Mouse (Mus musculus): ENCODE measurements around the gene Ppp1r15b. TPM values are rescaled to one million over a fixed set of nuclear protein-coding genes. Genes with fewer than 3 reads are reported as not detected.
A peak's percentile ranks its signal among the peaks of the same experiment; 100 is the strongest.

The Ppp1r15b gene
- total RNA-seq, 2 experiments from 2014 or later: 73.9 to 116 TPM

DNA sequence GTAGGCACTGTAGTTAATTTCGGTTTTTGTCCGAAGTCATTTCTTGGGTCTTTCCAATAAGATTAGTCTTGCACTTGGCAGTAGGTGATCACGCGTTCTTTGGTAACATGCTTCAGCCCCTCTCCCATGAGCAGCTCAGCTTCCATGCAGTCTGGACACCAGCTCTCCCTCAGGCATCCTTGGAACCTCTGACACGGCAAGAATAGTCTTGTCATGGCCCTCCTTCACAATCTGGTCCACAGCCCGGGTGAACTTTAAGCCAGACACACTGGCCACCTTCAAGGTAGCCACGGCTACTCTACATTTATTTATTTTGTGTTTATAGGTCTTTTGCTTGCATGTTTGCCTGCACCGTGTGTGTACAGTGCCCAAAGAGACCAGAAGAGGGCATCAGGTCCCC is 17.2 kb downstream of the Ppp1r15b start:
- no peak for ATAC-seq (replicated peaks; ENCODE audit: low FRiP score, low TSS enrichment, poor library complexity, severe bottlenecking)

DNA sequence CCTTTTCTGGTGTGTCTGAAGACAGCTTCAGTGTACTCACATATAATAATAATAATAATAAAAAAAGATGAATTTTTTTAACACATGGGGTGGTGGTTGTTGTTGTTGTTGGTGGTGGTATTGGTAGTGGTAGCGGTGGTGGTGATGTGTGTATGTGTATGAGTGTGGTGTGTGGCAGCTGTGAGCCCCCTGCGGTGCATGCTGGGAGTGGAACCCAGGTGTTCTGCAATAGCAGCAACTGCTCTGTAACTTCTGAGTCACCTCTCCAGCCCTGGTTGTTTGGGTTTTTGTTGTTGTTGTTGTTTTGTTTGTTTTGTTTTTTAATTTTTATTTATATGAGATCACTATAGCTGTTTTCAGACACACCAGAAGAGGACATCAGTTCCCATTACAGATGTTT is 19.6 kb downstream of the Ppp1r15b start:
- ATAC-seq (replicated peaks; ENCODE audit: low FRiP score, low TSS enrichment, poor library complexity, severe bottlenecking): no peak

DNA sequence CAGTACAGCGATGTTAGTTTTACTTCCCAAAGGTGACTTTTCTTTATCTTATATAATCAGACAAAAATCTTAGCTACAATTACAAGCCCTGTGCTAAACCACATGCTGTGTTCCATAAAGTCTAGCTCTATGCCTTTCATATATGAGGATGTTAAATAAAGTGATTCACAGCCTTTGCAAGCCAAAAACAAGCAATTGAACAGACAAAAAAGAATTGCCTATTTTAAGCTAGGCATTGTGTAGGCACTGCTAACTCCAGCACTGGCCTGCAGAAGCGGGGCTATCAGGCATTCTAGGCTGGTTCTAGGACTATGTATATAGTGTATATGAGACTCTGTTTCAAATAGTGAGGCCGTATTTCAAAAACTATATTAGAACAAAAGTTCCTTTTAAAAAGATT is 21.3 kb downstream of the Ppp1r15b start:
- ATAC-seq (replicated peaks; ENCODE audit: low FRiP score, low TSS enrichment, poor library complexity, severe bottlenecking): no peak

DNA sequence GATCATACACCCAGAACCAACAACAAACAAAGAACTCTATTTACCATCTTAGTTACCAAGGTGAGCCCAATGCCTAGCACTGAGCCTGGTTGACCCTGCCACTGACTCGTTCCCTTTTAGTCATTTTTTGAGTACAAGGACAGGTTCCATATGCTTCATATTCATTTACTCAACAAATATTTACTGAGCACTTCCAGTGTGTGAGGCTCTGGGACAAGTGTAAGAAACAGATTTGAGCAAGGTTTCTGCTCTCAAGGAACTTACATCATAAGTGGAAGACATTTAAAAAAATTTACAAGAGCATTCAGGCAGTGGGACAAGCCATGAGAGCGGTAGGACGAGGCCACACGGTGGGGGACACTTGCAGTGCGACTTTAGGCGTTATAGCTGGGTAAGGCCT is 24.3 kb downstream of the Ppp1r15b start:
- no peak for ATAC-seq (replicated peaks; ENCODE audit: low FRiP score, low TSS enrichment, poor library complexity, severe bottlenecking)

DNA sequence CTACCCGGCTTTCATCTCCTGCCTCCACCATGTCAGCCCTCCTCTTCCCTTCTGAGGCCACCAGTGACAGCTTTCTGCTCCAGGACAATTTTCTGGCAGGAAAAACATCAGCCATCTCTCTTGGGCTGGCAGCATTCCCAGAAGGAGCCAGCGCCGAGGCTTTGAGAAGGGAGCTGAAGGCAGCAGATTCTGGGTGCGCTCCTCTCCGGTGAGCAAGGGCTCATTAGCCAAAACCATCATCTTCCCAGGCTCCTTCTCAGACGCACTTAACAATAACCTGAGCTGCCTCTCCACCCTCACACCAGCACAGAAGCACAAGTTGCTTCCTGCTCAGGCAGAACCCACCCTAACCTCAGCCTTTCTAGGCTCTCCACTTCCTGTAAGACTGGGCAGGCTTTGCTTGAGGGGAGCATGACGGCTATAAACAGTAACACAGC is 28.2 kb downstream of the Ppp1r15b start:
- ATAC-seq (replicated peaks; ENCODE audit: low FRiP score, low TSS enrichment, poor library complexity, severe bottlenecking): 0 out of 2 replicates have a peak, but pooled peaks have one; percentile 17

DNA sequence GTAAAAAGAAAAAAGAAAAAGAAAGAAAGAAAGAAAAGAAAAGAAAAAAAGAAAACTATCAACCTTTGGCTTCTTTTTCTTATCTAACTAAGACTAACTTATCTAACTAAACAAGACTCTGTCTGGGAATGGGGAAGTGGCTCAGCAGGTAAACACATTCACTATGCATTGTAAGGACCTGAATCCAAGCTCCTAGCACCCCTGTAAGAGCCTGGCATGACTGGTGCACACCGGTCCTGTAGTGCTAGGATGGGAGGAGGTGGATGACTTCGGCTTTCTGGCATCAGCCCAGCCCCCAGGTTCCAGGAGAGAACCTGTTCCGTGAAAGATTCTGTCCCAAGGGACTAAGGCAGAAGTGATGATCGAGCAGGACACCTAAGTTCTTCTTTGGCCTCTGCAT is 30.6 kb downstream of the Ppp1r15b start:
- no peak for ATAC-seq (replicated peaks; ENCODE audit: low FRiP score, low TSS enrichment, poor library complexity, severe bottlenecking)

DNA sequence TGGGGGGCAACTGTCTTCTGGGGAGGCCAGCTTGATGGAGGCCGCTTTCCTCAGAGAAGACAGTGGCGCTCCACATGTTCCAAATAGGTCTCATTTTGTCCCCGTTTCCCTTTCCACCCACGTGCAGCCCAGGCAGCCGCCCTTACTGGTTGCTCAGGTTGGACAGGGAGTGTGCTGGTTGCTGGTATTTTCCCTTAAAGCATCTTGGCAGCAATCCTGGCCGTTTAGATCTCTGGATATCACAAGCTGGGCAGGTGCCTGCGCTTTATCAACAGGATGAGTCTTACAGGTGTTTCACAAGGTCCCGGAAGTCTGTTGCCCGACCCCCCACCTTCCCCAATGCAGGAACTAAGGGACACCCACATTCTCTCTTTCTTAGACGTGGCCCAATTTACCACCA is 31.1 kb downstream of the Ppp1r15b start:
- no peak for ATAC-seq (replicated peaks; ENCODE audit: low FRiP score, low TSS enrichment, poor library complexity, severe bottlenecking)

DNA sequence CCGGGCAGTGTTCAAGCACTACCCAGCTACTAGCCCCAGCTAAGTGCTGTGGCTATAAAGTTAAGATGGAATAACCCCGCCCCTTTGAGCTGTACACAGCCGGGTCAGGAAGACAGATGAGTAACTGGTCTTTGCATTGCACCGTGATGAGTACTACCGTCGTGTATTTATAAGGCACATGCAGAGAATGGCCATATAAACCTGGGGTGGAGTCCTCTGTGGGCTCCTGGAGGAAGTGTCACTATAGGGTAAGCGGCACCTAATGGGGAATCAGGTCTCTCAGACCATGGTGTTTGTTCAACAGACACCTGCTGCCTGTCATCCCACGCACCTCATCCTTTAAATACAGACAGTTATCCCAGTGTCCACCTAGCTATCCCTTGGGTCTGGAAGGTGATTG is 32.0 kb downstream of the Ppp1r15b start:
- ATAC-seq (replicated peaks; ENCODE audit: low FRiP score, low TSS enrichment, poor library complexity, severe bottlenecking): no peak

DNA sequence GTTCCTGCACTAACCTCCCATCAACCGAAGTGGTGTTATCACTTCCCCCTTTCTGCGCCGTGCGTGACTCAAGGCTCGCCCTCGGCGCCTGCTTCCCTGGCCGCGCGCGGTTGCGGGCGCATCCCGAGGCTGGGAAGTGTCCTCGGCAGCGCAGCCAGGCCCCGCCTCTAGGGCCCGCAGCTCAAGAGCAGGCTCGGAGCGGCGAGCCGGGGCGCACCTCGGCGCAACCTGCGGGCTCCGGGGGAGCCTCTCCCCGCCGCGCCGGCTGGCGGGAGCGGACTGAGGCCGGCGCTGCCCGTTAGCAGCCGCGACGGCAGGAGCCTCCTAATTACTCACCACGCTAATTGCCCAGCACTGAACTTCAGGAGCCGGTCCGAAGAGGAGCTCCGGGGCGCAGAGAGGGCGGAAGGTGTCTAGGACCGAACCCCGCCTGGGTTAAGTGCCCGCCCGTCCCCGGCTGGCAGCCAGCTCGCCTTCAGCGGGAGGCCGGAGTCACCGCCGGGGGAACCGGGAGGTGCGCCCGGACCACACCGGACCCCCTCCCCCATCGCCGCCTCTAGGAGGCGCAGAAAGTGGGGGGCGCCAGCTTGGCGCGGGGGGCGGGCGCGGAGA is 33.0 kb downstream of the Ppp1r15b start, which contains the start of gene Plekha6:
Plekha6 (plus strand) TSS at position 391 of the 612 bp plus-strand sequence.
- ATAC-seq (replicated peaks; ENCODE audit: low FRiP score, low TSS enrichment, poor library complexity, severe bottlenecking): no peak

DNA sequence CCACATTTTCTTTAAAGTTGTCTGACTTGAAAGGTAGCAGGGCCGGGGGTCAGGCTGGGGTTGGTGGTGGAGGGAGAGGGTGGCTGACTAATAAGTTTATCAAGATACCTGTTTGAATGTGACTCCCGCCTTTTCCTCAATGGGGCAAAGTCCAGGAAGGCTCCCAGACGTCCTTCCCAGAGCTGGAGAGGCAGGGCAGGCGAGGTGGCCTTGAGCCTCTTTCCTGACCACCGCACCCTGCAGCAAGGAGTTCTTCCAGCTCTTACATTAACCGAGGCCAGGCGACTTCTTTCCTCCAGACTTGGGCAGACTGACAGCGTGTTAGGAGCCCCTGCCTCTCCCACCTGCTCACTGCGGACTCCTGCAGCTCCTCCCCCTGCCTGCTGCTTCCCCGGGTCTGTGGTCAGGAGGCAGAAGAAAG is 33.7 kb downstream of the Ppp1r15b start:
- no peak for ATAC-seq (replicated peaks; ENCODE audit: low FRiP score, low TSS enrichment, poor library complexity, severe bottlenecking)

DNA sequence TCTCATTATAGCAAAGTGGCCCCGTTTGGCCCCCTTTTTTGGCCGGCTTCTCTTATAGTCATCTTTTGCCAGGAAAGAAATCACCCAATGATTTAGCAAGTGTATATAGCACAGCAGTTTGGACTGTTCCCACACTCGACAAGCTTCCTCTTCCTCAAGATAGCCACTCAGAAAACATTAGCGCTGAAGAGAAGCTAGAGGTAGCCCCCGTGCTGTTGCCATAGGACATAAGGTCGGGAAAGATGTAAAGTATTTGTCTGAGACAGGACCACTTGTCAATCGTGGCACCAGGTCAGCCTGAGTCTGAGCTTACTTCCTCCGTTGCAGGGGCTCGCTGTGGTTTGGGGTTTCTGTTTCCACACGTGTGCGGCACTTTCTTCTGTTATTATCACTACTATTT is 34.2 kb downstream of the Ppp1r15b start:
- no peak for ATAC-seq (replicated peaks; ENCODE audit: low FRiP score, low TSS enrichment, poor library complexity, severe bottlenecking)

DNA sequence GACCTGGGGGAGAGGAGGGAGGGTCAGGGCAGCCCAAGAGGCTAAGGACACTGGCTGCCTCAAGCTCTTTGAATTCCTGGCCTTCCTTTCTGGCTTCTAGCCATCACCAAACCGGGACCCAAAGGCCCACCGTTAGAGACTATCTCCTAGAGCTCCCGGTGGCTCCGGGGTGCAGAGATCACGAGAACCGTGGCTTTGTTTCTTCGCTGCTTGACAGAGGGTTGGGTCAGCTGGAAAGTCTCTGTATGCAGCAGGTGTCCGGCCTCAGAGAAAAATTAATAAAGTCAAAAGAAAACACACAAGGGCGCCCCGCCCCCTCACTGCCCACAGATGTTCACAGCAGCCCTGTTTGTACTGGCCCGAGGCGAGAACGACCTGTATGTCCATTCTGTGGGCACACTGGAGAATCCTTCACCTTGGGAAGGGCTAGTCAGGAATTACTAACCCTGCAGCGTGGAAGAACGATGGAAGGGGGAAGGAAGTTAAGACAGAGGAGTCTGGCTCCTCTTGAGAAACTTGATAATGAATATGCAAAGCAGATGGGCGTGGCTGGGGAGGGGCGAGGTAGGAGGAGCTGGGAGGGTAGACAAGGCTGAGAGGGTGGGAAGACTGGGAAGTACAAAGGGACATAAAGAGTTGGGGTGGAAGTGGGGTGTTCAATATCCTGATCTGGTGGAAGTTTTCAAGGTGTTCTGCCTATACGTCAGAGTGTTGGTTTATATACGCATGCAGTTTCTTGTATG is 37.5 kb downstream of the Ppp1r15b start:
- ATAC-seq (replicated peaks; ENCODE audit: low FRiP score, low TSS enrichment, poor library complexity, severe bottlenecking): no peak

DNA sequence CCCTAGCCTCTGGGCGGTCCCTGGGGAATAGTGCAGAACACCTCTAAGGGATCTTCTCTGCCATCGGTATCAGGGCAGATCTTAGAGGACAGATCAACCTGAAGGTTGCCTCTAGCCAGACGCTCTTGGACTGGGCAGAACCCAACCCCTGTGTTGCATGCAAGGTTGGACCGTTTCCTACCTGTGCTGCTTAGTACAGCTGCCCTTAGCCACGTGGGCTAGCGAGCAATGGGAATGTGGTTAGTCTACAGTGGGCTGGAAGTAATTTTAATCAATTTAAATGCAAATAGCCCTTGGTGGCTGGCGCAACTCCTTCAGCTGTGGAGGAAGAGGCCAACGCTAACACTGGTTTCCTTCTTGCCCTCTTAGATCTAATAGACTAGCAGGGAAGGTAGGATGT is 39.3 kb downstream of the Ppp1r15b start:
- ATAC-seq (replicated peaks; ENCODE audit: low FRiP score, low TSS enrichment, poor library complexity, severe bottlenecking): no peak

DNA sequence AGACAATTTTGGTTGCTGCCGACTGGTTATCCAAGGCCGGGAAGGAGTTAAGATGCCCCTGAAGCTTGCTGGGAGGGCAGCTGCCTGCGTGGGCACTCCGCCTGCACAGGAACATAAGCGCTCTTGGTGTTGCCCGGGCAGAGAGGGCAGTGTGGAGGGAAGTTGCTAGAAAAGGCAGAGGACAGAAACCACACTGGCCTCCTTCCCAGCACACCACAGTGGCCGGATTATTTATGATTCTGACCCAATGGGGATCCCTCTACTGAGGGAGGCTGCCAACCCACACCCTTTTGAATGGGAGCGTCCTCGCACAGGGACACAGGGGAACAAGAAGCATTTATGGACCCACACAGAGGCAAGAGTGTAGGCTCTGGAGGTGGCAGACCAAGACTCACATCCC is 40.4 kb downstream of the Ppp1r15b start:
- no peak for ATAC-seq (replicated peaks; ENCODE audit: low FRiP score, low TSS enrichment, poor library complexity, severe bottlenecking)

DNA sequence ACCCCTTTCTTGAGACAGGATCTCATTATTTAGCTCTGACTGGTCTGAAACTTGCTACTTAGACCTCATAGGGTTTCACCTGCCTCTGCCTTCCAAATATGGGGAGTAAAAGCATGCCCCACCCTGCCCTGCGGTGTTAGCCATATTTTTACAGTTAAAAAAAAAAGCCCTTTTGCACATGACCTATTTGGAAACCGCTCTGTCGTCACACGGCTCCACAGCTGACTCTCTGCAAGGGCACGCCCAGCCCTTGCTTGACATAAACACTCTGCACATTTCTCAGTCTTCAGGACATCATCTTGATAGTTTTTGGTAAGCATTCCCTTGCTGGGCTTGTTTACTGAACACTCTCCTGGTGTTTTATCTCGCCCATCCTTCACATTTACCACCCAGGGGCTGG is 44.2 kb downstream of the Ppp1r15b start:
- no peak for ATAC-seq (replicated peaks; ENCODE audit: low FRiP score, low TSS enrichment, poor library complexity, severe bottlenecking)

DNA sequence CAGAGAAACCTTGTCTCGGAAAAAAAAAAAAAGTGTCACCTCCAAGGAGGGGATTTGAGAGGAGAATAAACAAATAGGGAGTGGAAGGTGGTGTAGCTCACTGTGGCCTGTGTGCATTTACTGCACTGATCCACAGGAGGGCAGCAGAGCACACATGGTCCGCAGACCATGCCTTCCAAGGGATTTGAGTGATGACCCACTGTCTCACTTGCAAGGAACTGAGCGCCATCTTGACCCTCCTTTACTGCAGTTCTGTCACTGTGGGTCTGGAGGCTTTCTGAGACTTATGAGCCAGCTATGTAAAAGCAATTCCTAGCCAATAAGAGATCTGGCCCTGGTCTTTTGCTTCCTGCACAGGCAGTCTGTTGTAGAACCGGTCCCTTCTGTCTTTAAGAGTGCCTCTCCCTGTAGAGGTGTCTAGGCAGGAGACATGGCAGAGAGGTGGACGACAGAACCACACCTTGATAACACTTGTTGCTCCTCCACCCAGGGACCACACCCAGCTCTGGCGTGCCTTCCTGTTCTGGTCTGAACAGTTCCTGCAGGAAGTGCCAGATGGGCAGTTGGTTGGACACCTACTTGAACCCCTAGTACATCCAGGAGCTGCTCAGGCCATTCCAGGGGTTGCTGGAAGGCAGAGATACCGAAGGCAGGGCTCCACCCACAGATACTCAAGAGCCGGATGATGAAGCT is 46.7 kb downstream of the Ppp1r15b start:
- ATAC-seq (replicated peaks; ENCODE audit: low FRiP score, low TSS enrichment, poor library complexity, severe bottlenecking): peak; percentile 59

DNA sequence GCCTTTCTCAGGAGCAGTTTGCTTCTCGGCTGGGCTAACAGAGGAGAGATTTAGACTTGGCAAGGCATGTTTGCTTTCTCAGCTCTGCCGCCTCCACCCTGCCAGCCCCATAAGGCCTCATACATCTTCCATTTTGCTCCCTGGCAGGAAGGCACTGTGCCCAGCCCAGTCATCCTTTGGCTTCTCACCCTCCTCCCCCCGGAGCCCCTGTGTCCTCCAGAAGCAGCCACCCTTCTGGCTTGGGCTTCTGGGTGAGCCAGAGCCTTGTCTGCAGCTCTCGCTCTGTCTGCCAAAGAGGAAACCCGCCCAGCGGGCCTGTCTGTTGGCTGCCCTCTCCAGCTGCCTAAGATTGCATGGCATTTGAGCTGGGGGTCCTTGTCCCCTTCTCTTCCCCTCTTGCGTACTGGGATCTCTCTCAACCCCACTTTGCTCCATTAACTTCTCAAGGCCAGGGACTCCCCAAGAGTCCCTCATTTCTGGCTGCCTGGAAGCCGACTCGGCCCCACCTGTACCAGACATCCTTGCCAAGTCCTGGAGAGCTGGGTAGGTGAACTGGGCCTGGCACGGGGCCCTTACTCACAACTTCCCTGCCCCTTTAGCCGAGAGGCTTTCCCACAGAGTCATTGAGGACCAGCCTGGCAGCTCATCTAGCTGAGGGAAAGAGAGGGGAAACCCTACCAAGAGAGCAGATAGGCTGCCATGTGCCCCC is 47.9 kb downstream of the Ppp1r15b start:
- no peak for ATAC-seq (replicated peaks; ENCODE audit: low FRiP score, low TSS enrichment, poor library complexity, severe bottlenecking)

DNA sequence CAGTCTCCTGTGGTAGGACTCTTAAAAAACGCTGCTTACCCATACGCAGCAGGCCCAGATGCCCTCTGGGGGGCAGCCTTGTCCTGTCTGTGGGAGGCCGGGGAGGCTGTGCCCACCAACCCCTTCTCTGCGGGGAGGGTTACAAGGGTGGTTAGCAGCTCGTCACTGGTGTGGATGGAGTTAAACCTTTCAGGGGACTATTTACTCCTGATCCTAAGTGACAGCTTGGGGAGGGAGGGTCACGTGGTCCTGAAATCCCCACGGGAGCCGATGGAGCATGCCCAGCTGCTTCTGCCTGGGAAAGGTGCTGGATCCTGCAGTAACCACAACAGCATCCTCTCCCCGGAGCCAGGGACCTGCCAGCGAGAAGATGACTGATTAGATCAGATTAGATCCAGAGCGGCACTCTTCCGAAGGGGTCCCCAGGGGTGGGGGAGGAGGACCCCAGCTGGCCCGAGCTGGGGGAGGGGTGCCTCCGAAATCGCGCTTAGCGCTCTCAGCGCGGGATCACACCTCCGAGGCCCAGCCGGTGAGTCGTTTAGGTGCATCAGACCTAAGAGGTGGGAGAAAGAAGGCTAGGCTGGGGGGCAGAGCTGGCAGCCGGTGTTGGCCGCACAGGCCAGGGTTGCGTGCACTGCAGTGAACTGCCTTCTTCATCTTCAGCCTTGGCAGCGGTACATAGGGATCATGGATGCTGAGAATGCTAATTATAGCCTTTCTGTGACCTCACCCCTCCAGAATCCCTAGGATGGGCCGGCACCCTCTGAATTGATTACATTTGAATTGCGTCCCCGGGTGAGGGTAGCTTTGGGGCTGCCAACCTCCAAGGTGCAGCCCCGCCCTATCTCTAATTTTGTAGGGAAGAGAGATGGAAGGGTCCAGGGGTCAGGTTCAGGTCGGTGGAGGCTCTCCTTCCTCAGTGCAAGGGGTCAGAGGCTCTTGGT is 50.4 kb downstream of the Ppp1r15b start:
- ATAC-seq (replicated peaks; ENCODE audit: low FRiP score, low TSS enrichment, poor library complexity, severe bottlenecking): peak; percentile 68
